Mouse (Mus musculus): ENCODE data around the gene Hoxd4.

- no peak for TF ChIP-seq CTCF (IDR thresholded peaks at IDR 0.05; ENCODE audit: control insufficient read depth, insufficient read depth, insufficient read length)
- no peak for TF ChIP-seq USF1 (IDR thresholded peaks at IDR 0.05; ENCODE audit: low read depth)
Measured at GRCm38 (mm10) chr2:74727640-74728302, 16.0 kb downstream of the Hoxd4 start.

All from C2C12 (cell line).